Comparison of ENCODE assay signal across 16 mouse cellular contexts in genomic region chr5:26494003-26494402, GRCm38 (mm10).
"Had no signal": no experiment of that assay in that cellular context is flagged by ENCODE, and none has a peak within 500 bp of the region (broad histone marks: within the 10 kb centered on the region; RNA-seq: fewer than 3 reads in every experiment).

No protein-coding gene starts in this region.

- H3K4me1 ChIP-seq: lung, embryonic 15.5 days; megakaryocyte, embryonic 14.5 days; midbrain, embryonic 13.5 days; midbrain, embryonic 15.5 days; neural tube, embryonic 12.5 days; stomach, embryonic 15.5 days had no signal

- H3K36me3 ChIP-seq: lung, embryonic 15.5 days; midbrain, embryonic 13.5 days; midbrain, embryonic 15.5 days; neural tube, embryonic 12.5 days; stomach, embryonic 15.5 days had no signal

- H3K27me3 ChIP-seq: lung, embryonic 15.5 days; megakaryocyte, embryonic 14.5 days; midbrain, embryonic 13.5 days; midbrain, embryonic 15.5 days; neural tube, embryonic 12.5 days; stomach, embryonic 15.5 days had no signal

- DNase-seq: liver, postnatal 0 days; lung, adult 2 months; lung, postnatal 14 days; lung, postnatal 36 days; right cerebral cortex, postnatal 14 days; thymus, adult 2 months; thymus, postnatal 25 days; thymus, postnatal 4 days had no signal

- H3K27ac ChIP-seq: lung, embryonic 15.5 days; macrophage; midbrain, embryonic 13.5 days; midbrain, embryonic 15.5 days; neural tube, embryonic 12.5 days; stomach, embryonic 15.5 days; stomach, postnatal 0 days had no signal

- H3K4me3 ChIP-seq: lung, embryonic 15.5 days; megakaryocyte, embryonic 14.5 days; midbrain, embryonic 13.5 days; midbrain, embryonic 15.5 days; neural tube, embryonic 12.5 days; stomach, embryonic 15.5 days had no signal
